8 mouse cellular contexts compared by ENCODE assay signal in genomic region chr11:106501308-106502158, GRCm38 (mm10). TPM values are rescaled to one million over a fixed set of nuclear protein-coding genes. Genes with fewer than 3 reads are reported as not detected.
A peak's percentile ranks its signal among the peaks of the same experiment; 100 is the strongest.
DNase-seq lines count a peak whose midpoint lies in the region; ATAC-seq and TF ChIP-seq lines count a peak whose summit lies in the region.

No protein-coding gene starts in this region.

- H3K9ac ChIP-seq in intestine, embryonic 15.5 days, result peak overlapping the region; percentile 99

- H3K36me3 ChIP-seq in spleen, adult 2 months (ENCODE audit: control insufficient read depth, insufficient read depth, low read length), result no peaks in the 10 kb centered on the region
- H3K36me3 ChIP-seq in intestine, embryonic 15.5 days, result no peaks in the 10 kb centered on the region
- H3K36me3 ChIP-seq in limb, embryonic 10.5 days, result peaks cover 5% of the 10 kb centered on the region; the same call in 1 of the 2 replicates

- H3K27me3 ChIP-seq in spleen, adult 2 months (ENCODE audit: control insufficient read depth, insufficient read depth, low read length), result no peaks in the 10 kb centered on the region
- no peaks in the 10 kb centered on the region for H3K27me3 ChIP-seq in intestine, embryonic 15.5 days (replicated peaks)
- no peaks in the 10 kb centered on the region for H3K27me3 ChIP-seq in limb, embryonic 10.5 days (ENCODE audit: low read depth, poor library complexity, severe bottlenecking)

- H3K27ac ChIP-seq in spleen, adult 2 months (ENCODE audit: insufficient read depth, low read length), result peak overlapping the region; percentile 89
- peak overlapping the region; percentile 98 for H3K27ac ChIP-seq in intestine, embryonic 15.5 days
- H3K27ac ChIP-seq in limb, embryonic 10.5 days, result peak overlapping the region; percentile 99

- peak overlapping the region; percentile 99 for H3K4me3 ChIP-seq in spleen, adult 2 months (ENCODE audit: extremely low read depth, insufficient read depth, insufficient read length)
- H3K4me3 ChIP-seq in intestine, embryonic 15.5 days (replicated peaks), result peak overlapping the region; percentile 82
- H3K4me3 ChIP-seq in limb, embryonic 10.5 days, result peak overlapping the region; percentile 87

- no peaks in the 10 kb centered on the region for H3K9me3 ChIP-seq in intestine, embryonic 15.5 days
- no peaks in the 10 kb centered on the region for H3K9me3 ChIP-seq in limb, embryonic 10.5 days (replicated peaks)

- H3K4me1 ChIP-seq in spleen, adult 2 months (ENCODE audit: control insufficient read depth, insufficient read depth, insufficient read length), result peaks cover 2% of the 10 kb centered on the region; the same call in 1 of the 2 replicates
- no peaks in the 10 kb centered on the region for H3K4me1 ChIP-seq in intestine, embryonic 15.5 days (replicated peaks)
- H3K4me1 ChIP-seq in limb, embryonic 10.5 days, result peaks cover 21% of the 10 kb centered on the region

- TF ChIP-seq POLR2A in spleen, adult 2 months (IDR thresholded peaks at IDR 0.05; ENCODE audit: low read depth, low read length), result no peak

- no peak for TF ChIP-seq CTCF in spleen, adult 2 months (IDR thresholded peaks at IDR 0.05; ENCODE audit: extremely low read depth, insufficient read depth, insufficient read length, insufficient replicate concordance)

- peak; percentile 74 for ATAC-seq in intestine, embryonic 15.5 days

- DNase-seq in spleen, adult 2 months (ENCODE audit: low read depth in 1 of 2, low spot score in 2 of 2), result peak in 1 of 2 experiments; percentile 14
- no peak for DNase-seq in spleen, adult 12 weeks (ENCODE audit: low spot score)
- peak; percentile 74 for DNase-seq in embryo, embryonic 9.5 days (ENCODE audit: extremely low spot score)
- peak; percentile 45 to 70 for DNase-seq in gastrocnemius, postnatal 4 days (ENCODE audit: low spot score in 2 of 2)
- DNase-seq in limb, embryonic 10.5 days (ENCODE audit: low spot score), result peak; percentile 74
- DNase-seq in mesoderm, embryonic 11.5 days (ENCODE audit: low read depth, low spot score), result peak; percentile 80
- DNase-seq in spleen, postnatal 10 days (ENCODE audit: low spot score in 2 of 2), result peak; percentile 61

- WGBS in spleen, adult 2 months, result 7% methylated on average over 22 of the region's 22 CpGs
- 3% methylated on average over 22 of the region's 22 CpGs for WGBS in intestine, embryonic 15.5 days
- whole genome bisulfite sequencing in limb, embryonic 10.5 days, result 2% methylated on average over 22 of the region's 22 CpGs

- H3K4me2 ChIP-seq in intestine, embryonic 15.5 days (replicated peaks), result peak overlapping the region; percentile 77

RNA-seq across cellular contexts. Expression of gene Ern1, which starts 13.9 kb away (rescaled TPM):
- polyA plus RNA-seq in spleen, adult 2 months (2012; rRNA removed), result 12.7 and 18.1 TPM in 2 replicates
- 10 to 100 TPM in 1 of 2 experiments, 1 to 10 TPM in 1; 7.1 to 10.3 TPM for total RNA-seq in gastrocnemius, postnatal 4 days (2021)
- polyA plus RNA-seq in intestine, embryonic 15.5 days (2015; fragmentation: Nextera tagmentation; extraction: Ambion mirVana), result 4.8 and 5.8 TPM in 2 replicates
- 7.4 and 8.2 TPM in 2 replicates for polyA plus RNA-seq in limb, embryonic 10.5 days (2016; fragmentation: Nextera tagmentation; extraction: Ambion mirVana)
